Mouse (Mus musculus) megakaryocyte, embryonic 14.5 days (primary cell): ENCODE measurements around the gene Iffo2. TPM values are rescaled to one million over a fixed set of nuclear protein-coding genes. Genes with fewer than 3 reads are reported as not detected.

Experiments used
- H3K27me3 ChIP-seq: replicated peaks from 2 replicates; pipeline ENCODE3; 2012; ENCODE audit warnings: inconsistent platforms
- H3K36me3 ChIP-seq: replicated peaks from 2 replicates; pipeline ENCODE3; 2012; ENCODE audit warnings: low read length, inconsistent platforms, mixed read lengths
- H3K4me1 ChIP-seq: 2 replicates; pipeline ENCODE4 v1.6.1; 2012; ENCODE audit warnings: inconsistent platforms
- H3K4me3 ChIP-seq: replicated peaks from 2 replicates; pipeline ENCODE3; 2012; ENCODE audit warnings: moderate library complexity, mild to moderate bottlenecking, inconsistent platforms
- H3K9me3 ChIP-seq: 2 replicates; pipeline ENCODE4 v1.6.1; 2012; ENCODE audit warnings: inconsistent platforms
- FLI1 ChIP-seq: IDR thresholded peaks from 2 replicates; pipeline ENCODE4 v1.6.1; 2012; ENCODE audit warnings: low read length, inconsistent platforms, mixed read lengths
- GATA1 ChIP-seq: IDR thresholded peaks from 3 replicates; pipeline ENCODE4 v1.6.1; 2012; ENCODE audit warnings: mixed read lengths, low read length, inconsistent platforms, borderline replicate concordance
- polyA plus RNA-seq: library from polyadenylated mRNA; stranded (reverse); fragments of >175 nt; gene quantifications from 2 replicates; pipeline ENCODE4 v1.2.3, GENCODE M21; 2012; ENCODE audit warnings: low replicate concordance; ENCODE audit not compliant: insufficient read depth

The Iffo2 gene
- polyA plus RNA-seq, 1 experiment, result 1.8 TPM

DNA sequence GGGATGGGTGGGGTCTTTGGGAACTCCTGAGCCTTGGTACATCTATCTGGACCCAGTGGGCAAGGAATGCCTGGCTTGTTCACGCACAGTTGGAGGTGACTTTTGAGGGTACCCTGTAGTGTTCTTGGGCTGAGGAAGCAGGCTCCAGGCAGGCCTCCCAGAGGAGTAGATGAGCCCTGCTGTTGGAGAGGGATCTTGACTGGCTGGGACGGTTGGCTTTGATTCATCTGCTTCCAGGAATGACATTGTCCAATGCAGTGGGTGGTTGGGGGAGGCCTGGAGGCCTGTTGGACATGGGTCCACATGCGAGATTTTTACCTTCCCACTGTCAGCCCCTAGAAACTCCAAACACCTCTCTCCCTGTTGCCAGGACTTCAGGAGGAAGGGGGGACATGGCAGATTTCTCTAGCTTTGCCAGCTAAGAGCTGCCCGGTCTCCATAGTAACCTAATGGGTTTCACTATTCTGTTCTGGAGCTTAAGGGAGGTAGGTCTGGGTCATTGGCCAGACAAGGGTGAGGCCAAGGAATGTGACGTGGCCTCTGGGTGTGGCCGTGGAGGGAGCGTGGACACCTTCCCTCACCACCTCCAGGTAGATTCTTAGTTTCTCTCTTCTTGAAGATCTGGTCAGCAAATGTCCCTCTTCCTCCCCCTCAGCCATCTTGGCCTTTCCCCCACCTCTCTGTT, 101.4 kb downstream of the Iffo2 start:
- H3K4me1 ChIP-seq, result peaks cover 17% of the 10 kb centered on the region
- H3K4me3 ChIP-seq, result no peak overlapping the region
- peaks cover 25% of the 10 kb centered on the region for H3K27me3 ChIP-seq
- TF ChIP-seq FLI1 (no peak), GATA1 (no peak)
- peaks cover 22% of the 10 kb centered on the region for H3K36me3 ChIP-seq
- H3K9me3 ChIP-seq, result peaks cover 15% of the 10 kb centered on the region; the same call in 1 of the 2 replicates

GRCm38 (mm10) chr4:139632254-139632580, 101.9 kb downstream of the Iffo2 start:
- Histone ChIP-seq H3K4me3 (no peak overlapping the region), H3K9me3 (peaks cover 15% of the 10 kb centered on the region; the same call in 1 of the 2 replicates), H3K4me1 (peaks cover 17% of the 10 kb centered on the region), H3K27me3 (peaks cover 29% of the 10 kb centered on the region), H3K36me3 (peaks cover 27% of the 10 kb centered on the region)
- TF ChIP-seq FLI1, result no peak
- TF ChIP-seq GATA1, result no peak

DNA sequence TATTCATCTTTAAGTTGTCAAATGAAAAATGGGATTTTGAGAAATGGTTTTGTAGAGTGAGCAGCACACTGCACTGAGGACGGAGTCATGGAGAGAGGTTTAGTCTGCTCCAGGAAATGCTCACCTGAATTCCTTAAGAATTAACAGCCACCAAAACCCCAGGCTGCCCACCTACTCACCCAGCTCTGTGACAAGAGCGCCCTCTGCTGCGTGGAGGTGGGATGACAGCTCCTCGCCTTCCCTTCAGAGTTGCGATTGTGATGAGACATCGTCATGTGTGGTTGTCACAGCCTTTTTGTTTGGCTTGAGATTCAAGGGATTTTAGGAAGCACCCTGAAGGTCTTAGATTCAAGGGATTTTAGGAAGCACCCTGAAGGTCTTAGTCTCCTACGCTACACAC, 106.0 kb downstream of the Iffo2 start:
- peaks cover 44% of the 10 kb centered on the region for H3K36me3 ChIP-seq
- H3K4me1 ChIP-seq, result peaks cover 21% of the 10 kb centered on the region
- no peak for TF ChIP-seq GATA1
- no peak for TF ChIP-seq FLI1
- peaks cover 53% of the 10 kb centered on the region for H3K27me3 ChIP-seq
- no peaks in the 10 kb centered on the region for H3K9me3 ChIP-seq
- H3K4me3 ChIP-seq, result no peak overlapping the region

GRCm38 (mm10) chr4:139637847-139638246, 107.5 kb downstream of the Iffo2 start:
- H3K4me3 ChIP-seq, result no peak overlapping the region
- TF ChIP-seq GATA1 (no peak), FLI1 (no peak)
- no peaks in the 10 kb centered on the region for H3K9me3 ChIP-seq
- H3K36me3 ChIP-seq, result peaks cover 55% of the 10 kb centered on the region
- peaks cover 22% of the 10 kb centered on the region for H3K4me1 ChIP-seq
- H3K27me3 ChIP-seq, result peaks cover 59% of the 10 kb centered on the region

- Histone ChIP-seq H3K9me3 (no peaks in the 10 kb centered on the region), H3K4me1 (peaks cover 23% of the 10 kb centered on the region), H3K4me3 (no peak overlapping the region), H3K27me3 (peaks cover 56% of the 10 kb centered on the region), H3K36me3 (peaks cover 58% of the 10 kb centered on the region)
- no peak for TF ChIP-seq FLI1
- TF ChIP-seq GATA1, result no peak
These were observed 108.0 kb downstream of the Iffo2 start for GRCm38 (mm10) chr4:139638356-139638755.

DNA sequence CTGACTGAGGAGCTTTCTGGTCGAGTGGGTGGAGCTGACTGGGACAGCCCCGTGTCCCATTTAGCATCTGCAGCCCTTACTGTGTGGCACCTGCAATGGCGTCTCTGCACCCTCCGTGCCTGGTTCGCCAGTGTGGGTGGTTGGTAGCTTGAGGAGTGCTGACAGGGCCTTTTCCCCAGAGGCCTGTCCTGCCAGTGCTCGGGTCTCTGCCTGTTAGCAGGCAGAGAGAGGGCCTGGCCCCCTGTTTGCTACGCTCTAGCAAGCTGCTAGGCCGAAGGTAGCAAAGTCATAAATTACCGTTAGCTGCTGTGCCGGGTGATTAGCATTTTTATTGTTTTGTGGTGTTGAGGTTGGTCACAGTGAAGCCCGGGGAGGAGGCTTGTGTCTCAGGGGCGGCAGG, 109.5 kb downstream of the Iffo2 start:
- Histone ChIP-seq H3K27me3 (peaks cover 53% of the 10 kb centered on the region), H3K4me1 (peaks cover 26% of the 10 kb centered on the region), H3K9me3 (no peaks in the 10 kb centered on the region), H3K4me3 (no peak overlapping the region), H3K36me3 (peaks cover 73% of the 10 kb centered on the region)
- TF ChIP-seq FLI1 (no peak), GATA1 (no peak)

DNA sequence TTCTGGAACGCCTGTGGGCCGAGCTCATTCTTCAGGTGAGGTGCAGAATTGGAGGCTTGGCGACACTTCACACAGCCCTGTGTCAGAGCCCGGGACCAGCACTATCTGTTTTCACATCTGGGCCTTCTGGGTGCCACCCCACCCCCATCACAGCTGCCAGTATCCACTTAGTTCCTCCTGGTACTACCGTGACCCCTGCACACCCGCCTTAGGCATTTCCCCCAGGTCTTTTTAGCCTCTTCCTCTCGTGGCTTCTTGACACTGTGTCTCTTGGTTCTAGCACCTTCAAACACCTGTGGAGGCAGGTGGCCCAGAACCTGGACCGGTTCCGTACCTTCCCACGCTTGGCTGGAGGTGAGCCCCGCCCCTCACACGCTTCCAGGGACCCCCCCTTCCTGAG, 110.0 kb downstream of the Iffo2 start:
- Histone ChIP-seq H3K9me3 (no peaks in the 10 kb centered on the region), H3K27me3 (peaks cover 53% of the 10 kb centered on the region), H3K4me3 (no peak overlapping the region), H3K36me3 (peaks cover 74% of the 10 kb centered on the region), H3K4me1 (peaks cover 26% of the 10 kb centered on the region)
- TF ChIP-seq FLI1, result no peak
- no peak for TF ChIP-seq GATA1

DNA sequence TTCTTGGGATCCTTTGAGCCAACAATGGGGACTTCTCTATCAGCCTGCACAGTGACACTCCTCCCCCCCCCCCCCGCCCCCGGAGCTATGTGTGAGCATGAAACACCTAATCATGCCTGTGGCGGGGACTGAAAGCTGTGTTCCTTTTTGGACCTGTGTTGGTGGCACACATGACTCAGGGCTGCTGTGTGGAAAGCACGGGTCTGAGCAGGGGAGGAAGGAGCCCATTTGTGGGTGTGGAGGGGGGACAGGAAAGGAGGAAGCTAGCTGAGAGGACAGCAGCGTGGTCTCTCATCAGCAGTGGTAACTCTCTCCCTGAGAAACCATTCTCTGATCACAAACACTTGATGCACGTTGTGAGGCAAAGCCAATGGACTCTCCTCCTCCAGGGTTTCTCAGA, 110.4 kb downstream of the Iffo2 start:
- peak overlapping the region; percentile 62 for H3K4me3 ChIP-seq
- H3K4me1 ChIP-seq, result peaks cover 26% of the 10 kb centered on the region
- peaks cover 74% of the 10 kb centered on the region for H3K36me3 ChIP-seq
- no peaks in the 10 kb centered on the region for H3K9me3 ChIP-seq
- TF ChIP-seq FLI1 (no peak), GATA1 (no peak)
- peaks cover 51% of the 10 kb centered on the region for H3K27me3 ChIP-seq

DNA sequence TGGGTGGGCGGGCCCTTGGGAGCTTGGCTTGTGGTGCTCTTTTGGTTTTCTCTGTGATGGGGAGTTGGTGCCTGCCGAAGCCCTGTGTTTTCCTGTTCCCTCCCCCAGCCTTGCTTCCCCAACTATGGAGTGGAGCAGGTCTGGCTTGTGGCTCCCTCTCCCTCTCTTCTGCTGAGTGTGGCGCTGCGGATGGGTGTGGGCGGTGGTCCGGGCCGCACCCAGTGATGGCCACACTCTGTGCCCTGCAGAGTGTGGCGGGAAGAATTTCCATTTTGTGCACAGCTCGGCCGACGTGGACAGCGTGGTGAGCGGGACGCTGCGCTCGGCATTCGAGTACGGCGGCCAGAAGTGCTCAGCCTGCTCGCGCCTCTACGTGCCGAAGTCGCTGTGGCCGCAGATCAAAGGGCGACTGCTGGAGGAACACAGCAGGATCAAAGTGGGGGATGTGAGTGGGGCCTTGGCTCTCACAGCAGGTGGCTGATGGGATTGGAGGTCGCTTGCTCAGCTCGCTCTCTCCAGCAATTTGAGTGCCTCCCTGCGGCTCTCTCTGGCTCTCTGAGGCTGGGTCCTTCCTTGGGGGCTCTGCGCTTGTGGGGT, 111.6 kb downstream of the Iffo2 start:
- TF ChIP-seq GATA1 (no peak), FLI1 (no peak)
- no peak overlapping the region for H3K4me3 ChIP-seq
- peaks cover 72% of the 10 kb centered on the region for H3K36me3 ChIP-seq
- peaks cover 26% of the 10 kb centered on the region for H3K4me1 ChIP-seq
- peaks cover 50% of the 10 kb centered on the region for H3K27me3 ChIP-seq
- peaks cover 5% of the 10 kb centered on the region for H3K9me3 ChIP-seq

- TF ChIP-seq GATA1, result no peak
- TF ChIP-seq FLI1, result no peak
- Histone ChIP-seq H3K4me1 (peaks cover 26% of the 10 kb centered on the region), H3K27me3 (peaks cover 43% of the 10 kb centered on the region), H3K36me3 (peaks cover 69% of the 10 kb centered on the region), H3K9me3 (peaks cover 5% of the 10 kb centered on the region), H3K4me3 (no peak overlapping the region)
These were observed 113.6 kb downstream of the Iffo2 start for GRCm38 (mm10) chr4:139643972-139644371.
